Mouse (Mus musculus) kidney, adult 18-20 months (tissue): ENCODE measurements at regions not wholly inside any gene's neighbourhood (a gene's known extent, or its start where the extent isn't known, plus 50 kb on each side); places are given as distances from the start of the nearest gene placed in this dataset.
A peak's percentile ranks its signal among the peaks of the same experiment; 100 is the strongest.
"Not testable (repeated sequence)": the region's sequence is repeated elsewhere in the genome, so short reads cannot be mapped to it uniquely, and the experiment has no call there.

Experiments used
- DNase-seq: peaks from one replicate; pipeline ENCODE4 v3.0.0; 2021

- DNase-seq = not testable (repeated sequence)
Observed at GRCm38 (mm10) chr16:21102033-21102432, 51.8 kb downstream of the Teddm3 start.

- not testable (repeated sequence) for DNase-seq
Observed at GRCm38 (mm10) chr16:21100126-21100525, 53.7 kb downstream of the Teddm3 start.

GRCm38 (mm10) chr16:21074779-21075148 is 79.0 kb downstream of the Teddm3 start:
- no peak for DNase-seq

GRCm38 (mm10) chr16:21074082-21074778 is 79.6 kb downstream of the Teddm3 start:
- peak; percentile 47 for DNase-seq

GRCm38 (mm10) chr16:21060211-21060610 is 93.6 kb downstream of the Teddm3 start:
- no peak for DNase-seq

GRCm38 (mm10) chr16:21054772-21055171 is 99.0 kb downstream of the Teddm3 start:
- no peak for DNase-seq

GRCm38 (mm10) chr16:21022087-21022486 is 131.7 kb downstream of the Teddm3 start:
- not testable (repeated sequence) for DNase-seq

- no peak for DNase-seq
Observed at GRCm38 (mm10) chr16:21004871-21005270, 148.9 kb downstream of the Teddm3 start.

GRCm38 (mm10) chr16:21001126-21001525 is 152.7 kb downstream of the Teddm3 start:
- no peak for DNase-seq

- no peak for DNase-seq
Observed at GRCm38 (mm10) chr16:20990524-20990923, 163.3 kb downstream of the Teddm3 start.

- no peak for DNase-seq
Observed at GRCm38 (mm10) chr16:20975406-20975805, 178.4 kb downstream of the Teddm3 start.

- DNase-seq = no peak
Observed at GRCm38 (mm10) chr16:20972442-20972841, 181.4 kb downstream of the Teddm3 start.

GRCm38 (mm10) chr16:20958905-20959304 is 194.9 kb downstream of the Teddm3 start:
- DNase-seq = peak; percentile 15

GRCm38 (mm10) chr16:20936722-20937121 is 202.4 kb upstream of the Thpo start:
- no peak for DNase-seq

- not testable (repeated sequence) for DNase-seq
Observed at GRCm38 (mm10) chr16:20934846-20935245, 200.5 kb upstream of the Thpo start.

- not testable (repeated sequence) for DNase-seq
Observed at GRCm38 (mm10) chr16:20930003-20930402, 195.7 kb upstream of the Thpo start.

- DNase-seq = not testable (repeated sequence)
Observed at GRCm38 (mm10) chr16:20925776-20926175, 191.5 kb upstream of the Thpo start.

- not testable (repeated sequence) for DNase-seq
Observed at GRCm38 (mm10) chr16:20910864-20911263, 176.6 kb upstream of the Thpo start.

GRCm38 (mm10) chr16:20908467-20909351 is 174.4 kb upstream of the Thpo start:
- DNase-seq = peak; percentile 50

GRCm38 (mm10) chr16:20895734-20896133 is 161.4 kb upstream of the Thpo start:
- no peak for DNase-seq

- DNase-seq = no peak
Observed at GRCm38 (mm10) chr16:20871726-20872125, 137.4 kb upstream of the Thpo start.

- DNase-seq = no peak
Observed at GRCm38 (mm10) chr16:20866771-20867170, 132.5 kb upstream of the Thpo start.

- DNase-seq = no peak
Observed at GRCm38 (mm10) chr16:20861256-20861655, 126.9 kb upstream of the Thpo start.

- DNase-seq = not testable (repeated sequence)
Observed at GRCm38 (mm10) chr16:20860606-20861005, 126.3 kb upstream of the Thpo start.
